Mouse (Mus musculus): ENCODE measurements around the gene Gm5416.
"Not testable (repeated sequence)": the region's sequence is repeated elsewhere in the genome, so short reads cannot be mapped to it uniquely, and the experiment has no call there.

The Gm5416 gene

GRCm38 (mm10) chr16:36209967-36210453 lies at the start of gene Gm5416:
TSS of gene Gm5416 (plus strand) at chr16:36210403.
- POLR2A ChIA-PET = no interaction called here
- CTCF ChIA-PET = no interaction called here

DNA sequence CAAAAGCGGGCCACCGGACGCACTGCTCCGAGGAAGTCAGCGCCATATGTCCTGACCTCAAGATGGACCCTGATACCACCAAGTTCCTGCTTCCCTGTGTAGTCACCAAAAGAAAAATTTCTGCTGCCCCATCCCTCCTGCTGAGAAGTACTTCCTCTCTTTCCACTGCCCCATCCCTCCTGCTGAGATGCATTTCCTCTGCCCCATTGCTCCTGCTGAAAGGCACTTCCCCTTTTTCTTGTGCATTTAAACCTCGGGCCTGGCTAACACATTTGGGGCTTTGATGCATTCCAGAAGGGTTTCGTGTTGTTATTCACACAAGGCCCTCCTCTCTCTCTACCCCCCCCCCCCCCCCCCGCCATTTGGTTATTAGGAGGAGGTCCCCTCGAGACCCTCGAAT lies 42.4 kb upstream of the Gm5416 start:
- CTCF ChIA-PET, POLR2A ChIA-PET: not testable (repeated sequence)

DNA sequence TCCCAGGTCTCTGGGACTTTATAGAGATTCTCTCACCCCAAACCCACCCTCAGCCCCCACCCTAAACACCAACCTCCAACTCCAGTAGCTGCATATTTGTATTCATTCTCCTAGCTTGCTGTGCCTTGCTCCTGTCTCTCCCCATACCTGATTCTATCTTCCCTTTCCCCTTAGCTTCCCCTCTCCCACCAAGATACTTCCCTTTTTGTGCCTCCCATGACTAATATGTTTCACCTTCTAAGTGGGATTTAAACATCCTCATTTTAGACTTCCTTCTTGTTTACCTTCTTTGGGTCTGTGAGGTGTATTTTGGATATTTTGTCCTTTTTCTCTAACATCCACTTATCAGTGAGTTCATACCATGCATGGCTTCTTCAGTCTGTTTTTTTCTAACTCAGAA lies 34.1 kb upstream of the Gm5416 start:
- CTCF ChIA-PET = no interaction called here
- POLR2A ChIA-PET = interaction anchor here in 1 of 4 experiments (0.5 to 0.6 kb wide), 2 partner anchors 12 to 95 kb away, joined by 3 read pairs; no protein-coding TSS in a partner anchor

- CTCF ChIA-PET = no interaction called here
- POLR2A ChIA-PET = no interaction called here
Measured at GRCm38 (mm10) chr16:36179910-36180309, 30.3 kb upstream of the Gm5416 start.

GRCm38 (mm10) chr16:36183912-36184311 lies 26.3 kb upstream of the Gm5416 start, which contains the start of gene Gm5483:
TSS of gene Gm5483 (plus strand) at chr16:36184212.
- POLR2A ChIA-PET, CTCF ChIA-PET: not testable (repeated sequence)

DNA sequence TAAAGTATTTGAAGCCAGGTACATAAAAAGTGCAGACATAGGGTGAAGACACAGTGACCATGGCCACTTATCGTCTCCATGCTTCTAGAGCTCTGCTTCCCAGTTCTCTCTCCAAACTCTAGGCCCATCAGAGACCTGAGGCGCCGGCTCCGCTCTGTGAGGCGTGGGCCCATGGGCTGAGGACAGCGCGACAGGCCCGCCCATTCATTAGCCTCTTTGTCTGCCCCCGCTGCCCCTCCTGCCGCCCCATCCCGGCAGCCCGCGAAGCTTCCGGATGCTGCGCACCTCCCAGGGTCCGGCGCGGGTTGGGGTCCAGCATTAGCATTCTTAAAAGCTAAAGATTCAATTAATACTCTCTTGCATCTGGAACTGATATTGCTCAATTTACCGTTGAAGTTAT lies 11.0 kb upstream of the Gm5416 start:
- ChIA-PET POLR2A (no interaction called here), CTCF (no interaction called here)

DNA sequence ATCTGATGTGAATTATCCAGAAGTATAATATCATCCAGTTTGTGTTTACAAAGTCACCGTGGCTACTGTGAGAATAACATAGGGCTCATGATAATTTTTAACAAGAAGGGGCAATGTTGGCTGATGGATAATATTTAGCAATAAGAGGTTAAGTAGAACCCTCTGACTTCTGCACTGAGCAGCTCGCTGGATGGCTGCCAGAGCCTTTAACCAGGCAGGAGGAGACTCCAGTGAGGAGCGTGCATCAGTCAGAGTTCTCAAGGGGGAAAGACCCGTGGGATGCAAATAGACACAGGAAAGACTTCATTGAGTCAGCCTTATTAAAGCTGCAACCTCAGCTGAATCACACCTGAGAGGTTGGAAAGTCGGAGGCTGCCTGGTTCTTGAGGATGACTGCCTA lies 6.4 kb upstream of the Gm5416 start:
- CTCF ChIA-PET = no interaction called here
- POLR2A ChIA-PET = interaction anchor here in 1 of 4 experiments (0.5 kb wide), 1 partner anchor 1965 kb away, joined by 3 read pairs; no protein-coding TSS in a partner anchor

GRCm38 (mm10) chr16:36205684-36206083 lies 4.5 kb upstream of the Gm5416 start:
- POLR2A ChIA-PET = interaction anchor here in 2 of 4 experiments (0.6 to 1.2 kb wide), 3 partner anchors 9 to 138 kb away, joined by 3 to 4 read pairs (median 3); partner anchors contain the start of genes Ccdc58 (in 1 of the 2) and Fam162a (in 1 of the 2)
- CTCF ChIA-PET = interaction anchor here in 1 of 4 experiments (0.6 kb wide), 1 partner anchor 255 kb away, joined by 10 read pairs; no protein-coding TSS in a partner anchor

GRCm38 (mm10) chr16:36221168-36221567 lies 11.0 kb downstream of the Gm5416 start, which contains the start of gene 2010005H15Rik:
TSS of gene 2010005H15Rik (plus strand) at chr16:36221468.
- CTCF ChIA-PET, POLR2A ChIA-PET: not testable (repeated sequence)

DNA sequence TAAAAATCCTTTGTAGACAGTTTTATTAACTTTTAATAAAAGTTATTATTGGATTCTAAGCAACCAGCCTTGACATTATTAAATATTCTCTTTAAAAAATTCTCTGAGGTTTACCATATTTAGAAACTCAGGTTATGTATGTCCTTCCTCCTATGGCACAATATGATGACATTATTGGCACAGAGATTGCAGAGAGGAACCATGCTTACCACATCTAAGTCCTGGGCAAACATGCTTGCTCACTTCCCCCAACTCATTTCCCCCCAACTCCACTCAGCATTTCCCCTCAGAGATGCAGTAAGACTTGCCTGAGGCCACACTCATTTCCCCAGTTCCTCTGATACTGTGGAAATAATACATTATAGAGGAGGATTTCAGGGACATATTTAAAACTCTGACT lies 50.4 kb downstream of the Gm5416 start:
- POLR2A ChIA-PET, CTCF ChIA-PET: not testable (repeated sequence)

Data from embryonic stem cell, embryonic (primary cell).